Mouse (Mus musculus): Measurements from ENCODE around the gene Cd79b.

DNA sequence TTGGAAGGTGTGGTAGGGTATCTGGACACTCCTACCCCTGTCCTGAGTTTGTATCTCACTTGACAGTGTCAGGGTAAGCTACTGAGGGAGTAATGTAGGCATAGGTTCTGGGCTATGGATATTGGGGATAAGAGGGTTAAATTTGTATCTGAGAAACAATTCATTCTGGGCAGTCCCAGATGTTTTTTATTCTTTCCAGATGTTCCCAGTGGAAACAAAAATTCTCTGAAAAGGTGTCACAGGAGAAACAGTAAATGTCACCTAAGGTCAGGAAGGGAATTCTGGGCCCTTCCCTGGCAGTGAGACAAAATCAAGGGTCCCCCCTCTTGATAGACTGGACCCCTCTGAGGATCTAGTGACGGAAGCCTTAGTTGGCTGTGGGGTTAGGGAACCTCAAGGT, 1.9 kb upstream of the Cd79b start:
- TF ChIP-seq GATA1 (IDR thresholded peaks at IDR 0.05; ENCODE audit: low read length) (no peak), TAL1 (IDR thresholded peaks at IDR 0.05; ENCODE audit: low read length) (no peak)

All from erythroblast, embryonic 14.5 days (primary cell).